Mouse (Mus musculus) heart, adult 2 months (tissue): ENCODE measurements around the gene Cdh4. TPM values are rescaled to one million over a fixed set of nuclear protein-coding genes. Genes with fewer than 3 reads are reported as not detected.

ENCODE experiments used
- DNase-seq, 2 experiments: peaks; one replicate each; pipeline ENCODE4 v3.0.0; 2021
- H3K27ac ChIP-seq: fragments of 200-600 bp; 2 replicates; pipeline ENCODE4 v1.8.1; 2022
- H3K27me3 ChIP-seq: fragments of 200-500 bp; 2 replicates; pipeline ENCODE4 v1.6.1; 2012; ENCODE audit warnings: mild to moderate bottlenecking, low read length, inconsistent platforms, mixed read lengths; ENCODE audit not compliant: control insufficient read depth, insufficient read depth
- H3K36me3 ChIP-seq: fragments of 200-500 bp; 2 replicates; pipeline ENCODE4 v1.6.1; 2012; ENCODE audit warnings: low read length, inconsistent platforms; ENCODE audit not compliant: control insufficient read depth, insufficient read depth
- H3K4me1 ChIP-seq: fragments of 200-500 bp; 2 replicates; pipeline ENCODE4 v1.6.1; 2011; ENCODE audit warnings: low read length; ENCODE audit not compliant: control insufficient read depth, insufficient read depth
- H3K4me3 ChIP-seq: fragments of 200-600 bp; 2 replicates; pipeline ENCODE4 v1.8.1; 2022
- H3K79me2 ChIP-seq: fragments of 200-500 bp; replicated peaks from 2 replicates; pipeline ENCODE4 v1.6.1; 2012; ENCODE audit warnings: mild to moderate bottlenecking, inconsistent platforms, low read length, moderate library complexity, mixed read lengths; ENCODE audit not compliant: control insufficient read depth, insufficient read depth
- H3K9ac ChIP-seq: fragments of 200-500 bp; 2 replicates; pipeline ENCODE4 v1.6.1; 2012; ENCODE audit warnings: low read depth, mild to moderate bottlenecking, control low read depth, inconsistent platforms, low read length, mixed read lengths
- CTCF ChIP-seq: fragments of 200-600 bp; IDR thresholded peaks from 2 replicates; pipeline ENCODE4 v1.8.1; 2022; ENCODE audit warnings: antibody characterized with exemption, mild to moderate bottlenecking, moderate library complexity
- EP300 ChIP-seq: fragments of 200-500 bp; IDR thresholded peaks from 2 replicates; pipeline ENCODE4 v1.6.1; 2011; ENCODE audit warnings: low read depth, low read length, control low read depth; ENCODE audit not compliant: insufficient read depth
- POLR2A ChIP-seq: fragments of 200-500 bp; IDR thresholded peaks from 2 replicates; pipeline ENCODE4 v1.6.1; 2011; ENCODE audit warnings: mild to moderate bottlenecking, low read depth, low read length, control low read depth; ENCODE audit not compliant: insufficient read depth
- WGBS: fragments of 180-500 bp; shearing (Covaris S2); methylation state at CpG from one replicate; pipeline ENCODE4 v1.1.7; 2018; 5-methylcytosine and 5-hydroxymethylcytosine counted together
- intact Hi-C: fragments of 180-260 bp; cut with DNase I; formaldehyde crosslinking; loops from one replicate; pipeline ENCODE4 v1.15.1; 2025
- polyA plus RNA-seq: library from polyadenylated mRNA; depleted of rRNA; stranded (reverse); fragments of >200 nt; gene quantifications from 2 replicates; pipeline ENCODE4 v1.2.3, GENCODE M21; 2012
- total RNA-seq, 2 experiments: library from RNA; stranded (reverse); gene quantifications; 2 replicates each; pipeline ENCODE4 v1.2.3; 2021

Gene Cdh4
- total and polyA plus RNA-seq, 3 experiments = 0.90 to 1.2 (median 0.93) TPM

GRCm38 (mm10) chr2:179459196-179459595, 17.0 kb downstream of the Cdh4 start:
- intact Hi-C loops = no loop called here
- 83% methylated on average over 4 of the region's 4 CpGs for WGBS
- TF ChIP-seq POLR2A (no peak), EP300 (no peak)
- Histone ChIP-seq H3K4me3 (no peak overlapping the region), H3K27ac (no peak overlapping the region), H3K79me2 (no peaks in the 10 kb centered on the region), H3K9ac (no peak overlapping the region), H3K4me1 (no peaks in the 10 kb centered on the region), H3K36me3 (no peaks in the 10 kb centered on the region), H3K27me3 (no peaks in the 10 kb centered on the region)
- DNase-seq = no peak

DNA sequence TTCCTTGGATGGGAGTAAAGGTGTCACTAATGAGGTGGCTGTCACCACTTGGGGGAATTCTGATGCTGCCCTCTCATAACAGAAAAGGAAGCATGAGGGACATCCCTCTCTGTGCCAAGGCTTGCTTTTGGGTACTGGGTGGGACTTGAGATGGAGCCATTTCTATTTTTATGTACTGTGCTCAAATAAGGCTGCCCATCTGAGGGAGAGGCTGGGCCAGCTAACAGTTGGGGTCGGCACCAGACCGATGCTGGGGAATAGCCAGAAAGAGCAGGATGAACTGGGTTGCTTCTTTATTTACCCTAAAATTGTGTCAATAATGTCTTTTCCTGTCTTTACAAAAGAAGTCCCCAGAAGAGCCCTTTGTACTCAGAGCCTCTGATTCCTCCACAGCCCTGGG, 17.4 kb downstream of the Cdh4 start:
- no peak for DNase-seq
- H3K9ac ChIP-seq = no peak overlapping the region
- H3K36me3 ChIP-seq = no peaks in the 10 kb centered on the region
- no peak overlapping the region for H3K4me3 ChIP-seq
- no peak overlapping the region for H3K27ac ChIP-seq
- no peaks in the 10 kb centered on the region for H3K79me2 ChIP-seq
- H3K27me3 ChIP-seq = no peaks in the 10 kb centered on the region
- intact Hi-C loops = no loop called here
- no peak for TF ChIP-seq POLR2A
- no peak for TF ChIP-seq CTCF
- TF ChIP-seq EP300 = no peak
- no peaks in the 10 kb centered on the region for H3K4me1 ChIP-seq
- WGBS = 96% methylated on average over 2 of the region's 2 CpGs

DNA sequence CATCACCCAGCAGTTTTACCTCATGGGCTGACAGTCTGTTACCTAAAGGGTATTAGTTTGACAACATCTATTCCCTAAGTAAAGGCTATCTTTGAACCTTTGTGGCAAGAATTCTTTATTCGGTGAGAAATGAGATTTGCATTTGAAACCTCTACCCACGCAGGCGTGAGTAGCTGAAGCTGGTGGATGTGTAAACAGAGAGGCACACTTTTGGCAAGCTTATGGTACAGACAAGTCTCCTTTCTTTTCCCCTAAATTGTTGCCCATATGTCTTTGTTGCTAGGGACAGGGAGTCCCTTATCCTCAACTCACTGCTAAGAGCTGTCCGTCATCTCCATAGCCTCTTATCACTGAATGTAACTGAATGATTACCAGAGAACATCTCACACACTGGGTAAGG, 21.3 kb downstream of the Cdh4 start:
- TF ChIP-seq POLR2A = no peak
- no peak for TF ChIP-seq CTCF
- no peak for TF ChIP-seq EP300
- WGBS = 85% methylated on average over 4 of the region's 4 CpGs
- intact Hi-C loops = no loop called here

GRCm38 (mm10) chr2:179467839-179468445, 25.7 kb downstream of the Cdh4 start:
- Histone ChIP-seq H3K9ac (no peak overlapping the region), H3K79me2 (no peaks in the 10 kb centered on the region), H3K36me3 (no peaks in the 10 kb centered on the region), H3K4me1 (no peaks in the 10 kb centered on the region), H3K27ac (no peak overlapping the region), H3K27me3 (no peaks in the 10 kb centered on the region), H3K4me3 (no peak overlapping the region)
- intact Hi-C loops = no loop called here
- no peak for DNase-seq
- WGBS = 81% methylated on average over 8 of the region's 8 CpGs
- TF ChIP-seq CTCF (no peak), EP300 (no peak)

More for the DNA sequence above, 21.3 kb downstream of the Cdh4 start:
- H3K4me1 ChIP-seq = no peaks in the 10 kb centered on the region
- H3K79me2 ChIP-seq = no peaks in the 10 kb centered on the region
- no peak overlapping the region for H3K4me3 ChIP-seq
- no peaks in the 10 kb centered on the region for H3K36me3 ChIP-seq
- no peak for DNase-seq
- H3K27me3 ChIP-seq = no peaks in the 10 kb centered on the region
- H3K27ac ChIP-seq = no peak overlapping the region
- H3K9ac ChIP-seq = no peak overlapping the region

DNA sequence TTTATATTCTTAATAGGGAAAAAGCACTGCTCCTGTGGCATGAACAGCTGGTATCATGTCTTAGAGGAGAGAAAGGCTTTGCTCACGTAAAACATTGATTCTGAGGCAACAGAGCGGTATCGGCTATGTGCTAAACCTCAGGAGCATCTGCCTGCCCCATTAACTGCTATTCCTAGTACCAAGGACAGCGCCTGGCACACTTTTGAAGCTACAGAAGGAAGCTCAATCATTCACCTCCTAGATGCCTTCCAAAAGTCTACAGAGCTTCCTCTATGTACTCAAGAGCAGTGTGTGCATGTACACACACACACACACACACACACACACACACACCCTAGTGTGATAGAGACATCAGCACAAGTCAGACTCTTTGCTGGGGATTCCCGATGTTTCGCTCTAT, 34.4 kb downstream of the Cdh4 start:
- Histone ChIP-seq H3K79me2 (no peaks in the 10 kb centered on the region), H3K27ac (no peak overlapping the region), H3K4me3 (no peak overlapping the region), H3K4me1 (no peaks in the 10 kb centered on the region), H3K27me3 (no peaks in the 10 kb centered on the region), H3K9ac (no peak overlapping the region), H3K36me3 (no peaks in the 10 kb centered on the region)
- no peak for DNase-seq
- intact Hi-C loops = no loop called here
- TF ChIP-seq CTCF (no peak), POLR2A (no peak), EP300 (no peak)
- WGBS = 81% methylated on average over 6 of the region's 6 CpGs

- intact Hi-C loops = no loop called here
- WGBS = 74% methylated on average over 5 of the region's 5 CpGs
- DNase-seq = no peak
Observed at GRCm38 (mm10) chr2:179480800-179481200, 38.6 kb downstream of the Cdh4 start.

More at GRCm38 (mm10) chr2:179480800-179481200, 38.6 kb downstream of the Cdh4 start:
- H3K4me1 ChIP-seq = no peaks in the 10 kb centered on the region
- TF ChIP-seq POLR2A (no peak), CTCF (no peak), EP300 (no peak)
- H3K4me3 ChIP-seq = no peak overlapping the region
- H3K27me3 ChIP-seq = no peaks in the 10 kb centered on the region
- no peaks in the 10 kb centered on the region for H3K36me3 ChIP-seq
- H3K27ac ChIP-seq = no peak overlapping the region
- no peak overlapping the region for H3K9ac ChIP-seq
- H3K79me2 ChIP-seq = no peaks in the 10 kb centered on the region
